Mouse (Mus musculus) right cerebral cortex, adult 18-20 months (tissue): Measurements from ENCODE around the gene Map2k7.
A peak's percentile ranks its signal among the peaks of the same experiment; 100 is the strongest.
"Not testable (repeated sequence)": the region's sequence is repeated elsewhere in the genome, so short reads cannot be mapped to it uniquely, and the experiment has no call there.

Source experiments
- DNase-seq: peaks from one replicate; pipeline ENCODE4 v3.0.0; 2022; ENCODE audit warnings: mixed read lengths

Map2k7 gene

DNA sequence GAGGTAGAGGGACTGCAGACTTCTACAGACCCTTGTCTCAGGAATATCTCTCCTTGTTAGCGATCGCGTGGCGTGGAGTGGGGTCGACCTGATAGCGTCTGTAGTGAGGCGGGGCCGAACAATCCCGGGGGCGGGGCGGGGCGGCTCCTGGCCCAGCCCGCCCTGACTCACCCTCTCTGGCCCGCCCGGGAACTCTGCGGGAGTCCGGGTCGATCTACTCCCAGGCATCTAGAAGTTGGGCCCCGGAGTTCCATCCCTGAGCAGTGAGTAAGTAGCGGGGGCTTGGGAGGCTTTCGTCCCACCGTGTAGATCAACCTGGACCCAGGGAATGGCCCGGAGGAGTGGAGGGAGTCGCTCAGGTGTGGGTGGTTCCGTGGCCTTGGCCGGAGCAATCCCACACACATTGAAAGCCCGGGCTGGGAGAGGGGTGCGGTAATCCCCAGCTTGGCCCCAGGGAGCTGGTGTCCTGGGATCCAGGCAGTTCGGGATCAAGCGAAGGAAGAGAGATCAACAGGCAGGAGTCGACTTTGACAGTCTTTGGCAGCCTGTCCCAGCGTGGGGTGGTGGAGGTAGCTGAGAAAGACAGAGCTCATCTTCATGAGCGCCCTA, 11.7 kb upstream of the Map2k7 start, which contains the start of gene Lrrc8e:
Gene Lrrc8e, plus strand, starts transcription at position 89 of the 609 bp plus-strand sequence.
- no peak for DNase-seq

DNA sequence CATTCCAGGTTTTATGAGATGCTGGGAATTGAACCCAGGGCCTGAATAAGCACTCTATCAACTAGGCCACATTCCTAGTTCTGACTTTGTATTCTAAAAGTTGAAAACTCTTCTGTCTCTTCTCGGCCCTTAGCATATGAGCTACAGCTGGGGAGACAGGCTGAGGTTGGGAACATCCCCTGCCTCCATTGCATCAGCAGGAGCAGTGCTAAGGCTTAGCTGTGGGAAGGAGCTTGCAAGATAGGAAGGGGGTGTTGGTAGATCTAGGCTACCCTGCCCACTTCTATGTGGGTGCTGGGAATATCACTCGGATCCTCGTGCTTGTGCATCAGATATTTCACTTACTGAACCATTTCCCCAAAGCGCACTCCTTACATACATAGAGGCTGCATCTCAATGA, 10.6 kb upstream of the Map2k7 start:
- no peak for DNase-seq

DNA sequence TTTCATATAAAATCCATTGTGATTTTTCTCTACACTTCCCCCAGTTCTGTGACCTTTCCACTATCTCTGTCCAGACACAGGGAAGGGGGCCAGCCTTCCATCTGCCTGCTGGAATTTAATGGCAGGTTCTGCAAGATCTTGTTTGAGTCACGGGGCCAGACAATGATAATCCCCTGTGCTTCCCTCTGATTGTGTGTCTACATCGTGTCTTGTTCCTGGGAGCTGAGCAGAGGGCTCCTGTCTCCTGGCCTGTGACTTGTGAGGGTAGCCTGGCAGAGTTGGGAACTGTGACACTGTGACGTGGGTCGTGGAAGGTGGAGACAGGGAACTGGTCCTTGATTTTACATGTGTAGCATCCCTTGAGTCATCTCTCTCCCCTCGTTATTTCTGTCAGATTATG, 8.8 kb upstream of the Map2k7 start:
- no peak for DNase-seq

DNA sequence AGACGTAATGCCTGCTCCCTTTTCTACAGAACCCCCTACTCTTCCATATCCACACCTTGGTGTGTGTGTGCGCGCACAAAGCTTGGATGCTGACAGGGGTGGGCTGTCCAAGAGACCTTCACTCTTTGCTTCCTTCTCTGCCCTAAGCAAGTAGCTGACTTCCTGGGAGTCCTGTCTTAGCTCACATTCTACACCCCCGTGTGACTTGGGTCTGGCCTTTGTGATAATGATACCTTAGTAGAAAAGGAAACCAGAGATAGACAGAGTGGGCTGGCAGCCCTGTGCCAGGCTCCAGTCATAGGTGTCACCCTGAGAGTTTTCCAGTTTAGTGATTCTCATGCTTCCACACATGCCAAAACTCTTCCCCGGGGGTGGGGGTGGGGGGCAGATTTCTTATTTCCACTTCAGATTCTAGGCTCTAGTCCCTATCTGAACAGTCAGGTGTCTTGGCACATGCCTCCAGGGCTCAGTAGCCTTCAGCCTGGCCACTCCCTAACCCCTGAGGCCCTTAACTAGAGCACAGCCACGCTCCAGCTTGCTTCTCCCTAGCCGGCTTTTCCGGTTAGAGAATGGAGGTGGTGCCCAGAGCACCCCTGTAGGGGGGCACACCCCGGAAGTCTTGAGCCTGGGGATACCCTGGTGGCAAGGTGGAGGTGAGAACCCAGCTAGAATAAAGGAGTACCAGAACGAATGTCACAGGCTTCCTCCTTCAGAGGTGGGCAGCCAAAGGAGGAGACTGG, 7.8 kb upstream of the Map2k7 start:
- no peak for DNase-seq

DNA sequence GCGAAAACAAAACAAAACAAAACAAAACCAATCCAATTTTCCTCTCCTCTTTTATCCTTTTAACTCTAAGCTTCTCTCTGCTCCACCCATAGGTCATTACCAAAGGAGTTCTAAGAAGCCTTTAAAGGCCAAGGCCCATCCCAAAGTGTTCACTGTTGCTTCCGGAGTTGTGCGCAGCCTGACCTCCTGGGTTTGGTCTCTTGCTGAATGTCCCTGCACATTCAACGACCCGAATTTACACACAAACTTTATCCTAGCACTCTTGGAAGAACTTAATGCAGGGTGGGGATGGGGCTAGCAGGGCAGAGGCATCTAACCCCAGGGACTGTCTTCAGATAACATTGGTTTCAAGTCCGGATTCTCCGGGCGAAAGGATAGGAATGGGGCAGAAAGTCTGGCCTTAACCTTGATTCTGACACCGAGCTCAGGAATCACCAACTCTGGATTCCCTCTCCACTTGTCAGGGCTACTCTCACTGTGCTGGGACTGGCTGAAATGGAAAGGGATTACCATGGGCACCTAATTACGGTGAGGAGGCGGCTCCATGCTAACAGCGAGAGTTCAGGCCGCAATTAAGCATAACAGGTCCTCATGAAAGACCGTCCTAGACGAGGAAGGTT, 616 bp upstream of the Map2k7 start:
- DNase-seq, result no peak

DNA sequence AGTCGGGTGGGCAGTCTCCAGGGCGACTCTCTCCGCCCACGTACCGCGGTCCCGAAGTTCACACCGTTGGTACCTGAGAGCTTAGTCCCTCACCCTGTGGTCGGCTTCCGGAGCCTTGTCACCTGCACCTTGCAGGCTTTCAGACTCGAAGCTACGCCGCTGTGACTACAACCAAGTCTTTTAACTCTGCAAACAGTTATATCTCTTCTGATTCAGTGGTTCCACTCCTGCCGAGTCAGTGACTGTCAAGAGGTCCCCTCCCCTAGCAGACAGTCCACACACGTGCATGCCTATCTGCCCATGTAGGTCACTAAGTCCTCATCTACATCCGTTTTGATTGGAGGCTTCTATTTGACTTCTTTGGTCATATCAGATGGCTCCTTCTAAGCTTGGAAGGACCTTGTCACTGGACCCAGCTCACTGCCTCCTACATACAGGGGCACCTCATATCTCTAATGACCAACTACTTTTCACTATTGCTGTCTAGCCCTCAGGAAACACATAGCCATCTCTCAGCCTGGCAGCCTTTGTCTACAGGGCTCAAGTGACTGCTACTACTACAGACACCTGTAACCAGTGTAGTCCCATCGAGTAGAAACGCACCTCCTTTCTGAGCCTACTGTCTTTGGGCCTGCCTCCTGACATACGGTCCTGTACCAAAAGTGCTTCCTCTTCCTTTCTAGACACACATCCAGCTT, 802 bp downstream of the Map2k7 start:
- DNase-seq, result no peak

DNA sequence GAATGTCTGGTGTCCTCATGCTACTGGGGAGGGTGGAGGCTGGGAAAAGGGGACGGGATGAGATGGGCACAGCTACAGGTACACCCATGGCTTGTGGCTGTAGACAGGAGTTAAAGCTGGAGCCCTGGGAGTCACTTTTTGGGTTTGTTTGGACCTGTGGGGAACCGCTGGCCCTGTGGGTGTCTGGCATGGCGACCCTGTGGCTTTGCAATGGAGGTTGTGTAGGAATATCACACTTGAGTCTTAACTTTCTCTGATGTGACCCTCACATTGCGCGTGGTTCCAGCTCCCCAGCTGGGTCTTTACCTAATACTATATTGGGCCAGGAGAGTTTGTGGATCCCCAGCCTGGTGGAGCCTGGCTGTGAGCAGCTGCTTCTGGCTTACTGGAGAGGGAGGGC, 6.5 kb downstream of the Map2k7 start:
- no peak for DNase-seq

DNA sequence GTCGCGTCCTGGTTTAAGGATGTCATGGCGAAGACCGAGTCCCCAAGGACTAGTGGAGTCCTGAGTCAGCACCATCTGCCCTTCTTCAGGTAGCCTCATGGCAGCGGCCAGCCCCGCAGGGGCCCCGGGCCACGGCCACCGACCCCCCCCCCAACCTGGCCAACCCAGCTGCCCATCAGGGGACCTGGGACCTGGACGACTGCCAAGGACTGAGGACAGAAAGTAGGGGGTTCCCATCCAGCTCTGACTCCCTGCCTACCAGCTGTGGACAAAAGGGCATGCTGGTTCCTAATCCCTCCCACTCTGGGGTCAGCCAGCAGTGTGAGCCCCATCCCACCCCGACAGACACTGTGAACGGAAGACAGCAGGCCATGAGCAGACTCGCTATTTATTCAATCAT, 7.2 kb downstream of the Map2k7 start:
- DNase-seq, result no peak

DNA sequence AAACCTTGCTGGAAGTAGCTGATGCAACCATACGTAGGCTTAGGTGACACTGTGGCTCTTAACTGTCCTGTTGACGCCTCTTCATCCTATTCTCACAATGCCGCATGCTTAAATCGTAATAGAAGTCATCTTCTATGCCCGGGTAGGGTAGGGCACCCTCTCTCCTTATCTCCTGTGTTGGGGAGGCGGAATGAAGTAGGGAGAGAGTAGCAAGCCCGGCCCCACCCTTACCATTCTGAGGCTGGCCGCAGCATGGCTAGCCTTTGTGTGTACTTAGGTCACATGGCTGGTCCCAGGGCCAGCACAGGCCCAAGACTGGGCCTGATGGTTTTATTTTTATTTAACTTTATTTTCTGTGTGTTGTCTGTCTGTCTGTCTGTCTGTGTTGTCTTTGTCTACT, 8.7 kb downstream of the Map2k7 start:
- DNase-seq, result no peak

DNA sequence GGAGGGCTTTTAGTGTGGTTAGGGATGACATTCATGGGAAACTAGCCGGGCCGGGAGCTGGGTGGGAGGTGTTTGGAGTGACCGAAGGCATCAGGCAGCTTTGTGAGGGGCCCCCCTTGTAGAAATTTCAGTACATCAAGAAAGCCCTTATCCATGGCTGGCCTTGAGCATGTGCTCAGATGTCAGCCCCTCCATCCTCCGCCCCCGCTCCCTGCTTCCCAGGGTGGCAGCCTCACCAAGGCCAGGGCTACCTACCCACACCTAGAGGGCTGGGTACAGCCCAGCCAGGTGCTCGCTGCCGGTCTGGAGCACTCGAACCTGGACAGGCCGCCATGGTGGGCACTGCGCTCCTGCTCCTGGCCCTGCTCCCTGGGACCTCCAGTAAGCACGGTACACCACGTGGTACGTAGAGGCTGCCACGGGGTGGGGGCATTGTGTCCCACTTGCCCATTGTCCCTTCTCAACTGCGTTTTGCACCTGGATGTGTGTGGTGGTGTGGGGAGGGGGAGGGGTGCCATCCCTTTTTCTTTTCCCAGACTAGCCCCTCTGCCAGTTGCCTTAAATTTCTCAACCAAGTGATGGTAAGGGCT, 9.5 kb downstream of the Map2k7 start, which contains the start of gene Tgfbr3l:
Gene Tgfbr3l, plus strand, starts transcription at position 264 of the 590 bp plus-strand sequence.
- no peak for DNase-seq

DNA sequence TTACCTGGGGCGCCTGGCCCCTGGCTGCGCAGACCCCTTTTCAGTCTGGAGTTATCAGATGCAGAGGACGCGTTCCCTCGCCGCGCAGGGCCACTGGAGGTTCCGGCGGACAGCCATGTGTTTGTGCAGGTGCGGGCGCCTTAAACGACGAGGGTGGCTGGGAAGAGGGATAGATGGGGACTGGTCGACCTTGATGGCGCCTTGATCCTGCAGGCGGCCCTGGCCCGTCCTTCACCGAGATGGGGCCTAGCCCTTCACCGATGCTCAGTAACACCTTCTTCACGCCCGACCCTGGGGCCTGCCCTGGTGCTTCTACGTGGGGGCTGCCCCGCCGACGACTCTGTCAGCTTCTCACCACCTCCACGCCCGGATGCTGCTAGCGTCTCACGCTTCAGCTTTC, 10.7 kb downstream of the Map2k7 start:
- DNase-seq, result no peak

DNA sequence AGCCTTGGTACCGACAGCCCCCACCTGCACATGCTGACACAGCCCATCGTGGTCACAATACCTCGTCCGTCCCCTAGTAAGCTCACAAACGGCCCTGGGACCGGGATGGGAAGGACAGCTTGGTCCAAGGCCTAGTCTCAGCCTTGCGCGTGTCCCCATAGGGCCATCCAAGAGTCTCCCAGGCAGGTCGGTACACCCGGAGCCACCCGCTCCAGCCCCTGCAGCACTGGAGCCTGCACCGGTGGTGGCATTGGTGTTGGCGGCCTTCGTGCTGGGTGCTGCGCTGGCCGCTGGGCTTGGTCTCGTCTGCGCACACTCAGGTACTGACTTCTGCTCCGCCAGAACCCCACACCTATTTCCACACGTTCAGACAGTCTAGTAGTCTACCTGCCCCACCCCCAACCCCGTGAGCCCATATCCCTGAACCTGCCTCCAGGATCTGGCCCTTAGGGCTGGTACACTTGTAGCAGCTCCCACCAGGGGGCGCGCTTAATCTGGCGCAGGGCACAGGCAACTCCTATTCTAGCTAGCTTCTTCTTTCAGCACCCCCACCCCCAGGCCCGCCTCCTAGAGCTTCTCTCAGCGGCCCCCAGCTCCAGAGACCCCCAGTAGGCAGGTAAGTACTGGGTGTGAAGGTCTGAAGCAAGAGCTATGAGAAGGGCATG, 11.9 kb downstream of the Map2k7 start:
- DNase-seq, result peak; percentile 88

DNA sequence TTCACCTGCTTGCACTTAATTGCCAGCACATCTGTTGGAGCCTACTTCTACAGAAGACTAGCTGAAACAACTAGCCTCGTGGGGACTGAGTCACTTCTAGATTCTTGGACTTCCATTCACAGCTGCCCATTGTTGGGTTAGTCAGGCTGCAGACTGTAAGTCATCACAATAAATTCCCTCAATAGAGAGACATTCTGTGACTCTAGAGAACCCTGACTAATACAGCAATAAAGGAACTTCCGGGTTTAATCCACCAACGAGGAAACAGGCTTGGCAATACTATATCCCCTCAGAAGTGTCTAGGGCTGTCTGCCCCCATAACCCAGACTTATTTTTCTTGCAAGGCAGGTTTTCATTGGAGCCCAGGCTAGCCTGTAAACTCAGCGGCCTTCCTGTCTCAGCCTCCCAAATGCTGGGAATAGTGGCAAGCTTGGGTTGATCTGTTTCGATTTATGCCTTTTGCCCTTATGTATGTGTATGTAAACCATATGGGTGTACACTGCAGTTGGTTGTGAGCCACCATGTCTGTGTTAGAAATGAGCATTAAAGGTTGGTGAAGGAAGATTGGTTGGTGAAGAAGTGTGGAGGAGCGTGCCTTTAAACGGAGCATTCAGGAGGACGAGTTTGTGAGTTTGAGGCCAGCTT, 13.7 kb downstream of the Map2k7 start:
- DNase-seq, result no peak

DNA sequence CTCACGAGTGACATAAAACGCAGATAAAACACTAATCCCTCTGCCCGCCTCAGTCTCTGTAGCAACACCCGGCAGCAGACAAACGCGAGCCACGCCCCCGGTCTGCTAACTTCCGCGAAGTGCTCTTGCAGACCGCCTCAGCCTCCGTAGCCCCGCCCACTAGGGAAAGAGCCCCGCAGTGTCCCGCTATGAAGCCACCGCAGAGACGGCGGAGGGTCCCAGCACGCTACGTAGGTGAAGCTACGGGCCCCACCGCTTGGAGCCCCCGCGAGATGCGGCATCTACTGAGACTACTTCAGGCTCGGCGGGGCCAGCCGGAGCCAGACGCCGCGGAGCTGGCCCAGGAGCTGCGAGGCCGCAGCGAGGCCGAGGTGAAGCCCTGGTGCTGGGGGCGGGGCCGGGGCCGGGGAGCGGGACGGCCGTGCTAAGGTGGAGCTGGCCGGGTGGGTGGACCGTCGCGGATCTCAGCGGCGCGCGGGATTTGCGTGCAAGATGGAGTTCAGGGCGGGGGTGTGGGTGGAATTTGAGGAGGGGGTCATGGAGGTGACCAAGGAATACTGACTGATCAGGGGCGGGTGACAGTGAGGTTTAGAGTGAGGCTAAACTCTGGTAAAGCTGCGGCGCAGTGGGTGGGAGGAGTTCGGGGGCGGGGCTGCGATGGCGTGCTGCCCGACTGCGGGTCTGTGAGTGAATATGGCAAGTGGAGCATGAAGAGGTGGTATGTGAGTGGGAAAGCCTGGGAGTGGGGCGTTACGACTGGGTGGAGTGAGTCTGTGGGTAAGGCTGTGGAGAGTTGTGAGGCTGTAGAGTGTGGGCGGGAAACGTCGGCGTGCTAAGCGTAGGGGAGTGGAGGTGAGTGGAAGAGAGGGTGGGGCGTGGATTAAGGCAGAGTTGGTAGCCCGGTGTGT, 14.6 kb downstream of the Map2k7 start, which contains the start of gene Snapc2:
Gene Snapc2, plus strand, starts transcription at position 147 of the 908 bp plus-strand sequence.
- DNase-seq, result peak; percentile 96

DNA sequence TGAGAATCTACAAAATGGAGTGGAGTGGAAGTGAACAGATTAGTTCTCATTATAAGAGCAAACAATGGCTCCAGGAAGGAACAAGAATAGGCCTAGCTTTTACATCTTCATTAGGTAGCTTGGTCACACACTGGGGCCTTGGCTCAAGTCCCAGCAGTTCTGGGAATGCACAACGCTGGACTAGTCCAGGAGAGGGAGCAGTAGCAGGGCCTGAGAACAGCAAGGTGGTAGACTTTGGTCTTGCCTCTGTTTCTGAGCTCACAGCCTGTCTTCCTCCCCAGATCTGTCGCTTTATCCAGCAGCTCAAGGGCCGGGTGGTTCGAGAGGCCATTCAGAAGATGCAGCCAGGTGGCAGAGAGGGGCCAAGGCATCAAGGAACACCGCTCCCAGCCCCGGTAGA, 15.5 kb downstream of the Map2k7 start:
- peak; percentile 71 for DNase-seq

DNA sequence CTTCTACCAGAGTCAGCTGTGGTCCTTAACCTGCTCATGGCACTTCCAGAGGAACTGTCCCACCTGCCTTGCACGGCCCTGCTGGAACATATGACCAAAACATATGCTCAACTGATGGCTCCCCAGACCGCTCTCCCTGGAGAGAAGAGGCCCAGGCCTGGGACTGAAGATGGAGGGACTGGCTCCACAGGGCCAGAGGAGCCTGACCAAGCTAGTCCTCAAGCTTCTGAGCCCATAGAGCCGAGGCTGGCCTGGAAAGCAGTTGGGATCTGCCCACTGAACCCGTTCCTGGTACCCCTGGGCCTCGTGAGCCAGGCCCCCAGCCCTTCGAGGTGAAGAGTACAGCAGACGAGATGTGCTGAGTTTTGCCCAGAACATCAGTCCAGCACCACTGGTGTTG, 16.9 kb downstream of the Map2k7 start:
- DNase-seq, result not testable (repeated sequence)

DNA sequence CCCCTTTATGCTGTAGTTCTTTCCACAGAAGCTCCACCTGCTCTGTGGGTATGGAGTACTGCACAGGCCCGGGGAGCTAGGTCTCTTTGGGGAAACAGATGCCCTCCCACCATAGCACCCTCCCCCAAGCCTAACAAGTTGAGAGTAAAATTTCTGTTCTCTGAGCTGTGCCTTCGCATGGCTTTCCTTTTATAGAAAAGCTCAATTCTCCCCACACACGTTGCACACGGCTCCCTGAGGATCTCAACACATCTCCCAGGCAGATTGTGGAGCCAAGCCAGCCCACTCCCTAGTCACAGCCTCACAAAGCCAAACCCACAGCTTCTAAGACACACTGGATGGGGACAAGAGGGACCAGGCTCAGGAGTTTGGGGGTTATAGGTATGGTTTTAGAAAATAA, 18.4 kb downstream of the Map2k7 start:
- peak; percentile 94 for DNase-seq

DNA sequence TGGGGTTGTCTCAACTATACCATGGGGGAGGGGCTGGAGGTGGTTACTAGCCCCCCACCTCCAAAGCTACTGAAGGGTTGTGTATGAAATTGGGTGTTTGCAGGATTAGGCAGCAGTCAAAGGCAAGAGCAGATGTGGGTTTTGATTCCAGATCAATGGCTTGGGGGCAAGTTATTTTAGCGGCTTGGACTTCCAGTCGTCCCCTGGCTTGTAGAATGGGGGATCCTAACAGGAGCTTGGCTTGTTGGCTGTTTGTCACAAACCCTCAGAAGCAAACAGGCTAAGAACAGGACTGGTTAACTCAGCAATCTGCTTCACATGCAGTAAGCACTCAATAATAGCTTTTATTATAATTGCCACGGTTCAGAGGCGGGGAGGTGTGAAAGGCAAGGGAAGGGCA, 18.8 kb downstream of the Map2k7 start:
- no peak for DNase-seq

DNA sequence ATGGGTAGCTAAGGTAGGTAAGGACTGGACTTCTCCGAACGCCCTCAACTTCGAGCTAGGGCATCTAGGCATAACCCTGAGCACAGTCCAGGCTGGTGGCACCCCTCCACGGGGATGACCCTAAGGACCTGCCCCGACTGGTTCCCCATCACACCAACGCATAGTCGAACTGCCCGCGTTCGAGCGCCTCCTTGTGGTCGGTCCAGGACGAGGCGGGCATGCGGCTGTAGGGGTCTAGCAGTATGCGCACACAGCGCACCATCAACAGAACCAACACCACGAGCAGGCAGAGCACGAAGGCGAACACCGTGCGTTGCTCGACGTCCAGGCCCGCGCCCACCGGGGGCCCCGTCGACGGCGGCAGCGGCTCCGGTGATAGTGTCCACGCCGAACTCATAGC, 19.7 kb downstream of the Map2k7 start:
- peak; percentile 85 for DNase-seq

DNA sequence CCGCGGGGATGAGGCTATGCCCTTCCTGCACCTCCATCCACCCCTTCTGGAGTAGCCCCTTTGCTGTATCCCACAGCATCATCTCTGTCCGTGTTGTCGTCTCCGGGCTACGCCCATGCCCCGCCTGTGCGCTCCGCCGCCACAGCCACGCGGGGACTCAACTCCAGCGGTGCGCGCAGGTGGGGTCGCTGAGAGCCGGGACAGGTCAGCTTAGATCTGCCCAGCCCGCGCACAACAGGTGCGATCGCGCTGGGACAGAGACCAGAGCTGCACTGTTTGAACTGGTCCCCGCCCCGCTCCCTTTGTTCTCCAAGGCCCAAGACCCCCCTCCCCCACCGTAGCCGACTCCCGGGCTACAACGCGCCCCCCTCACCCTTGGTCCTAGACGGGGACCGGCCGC, 20.1 kb downstream of the Map2k7 start:
- no peak for DNase-seq
